Mouse (Mus musculus): ENCODE data around the gene Mfsd4b1.
"Not testable (repeated sequence)": the region's sequence is repeated elsewhere in the genome, so short reads cannot be mapped to it uniquely, and the experiment has no call there.

Mfsd4b1 gene

GRCm38 (mm10) chr10:40032897-40033296 is 7.8 kb upstream of the Mfsd4b1 start:
- DNase-seq (ENCODE audit: low spot score), result no peak

DNA sequence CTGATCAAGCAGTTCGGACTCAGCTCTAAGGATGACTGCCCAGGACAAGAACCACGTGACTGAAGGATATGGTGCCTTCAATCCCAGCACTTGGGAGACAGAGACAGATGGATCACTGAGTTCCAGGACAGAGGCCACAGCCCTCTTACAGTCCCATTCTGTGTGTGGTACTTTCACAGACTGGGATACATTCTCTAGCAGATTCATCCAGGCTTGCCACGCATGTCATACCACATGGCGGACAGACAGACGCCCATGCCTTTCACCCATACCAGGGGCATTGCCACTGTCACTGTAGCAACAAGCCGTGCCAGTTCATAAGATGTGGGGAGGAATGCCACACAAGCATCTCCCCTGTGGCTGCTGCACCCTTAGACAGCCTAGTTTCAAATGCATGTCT is 5.6 kb upstream of the Mfsd4b1 start:
- DNase-seq (ENCODE audit: low spot score), result no peak

DNA sequence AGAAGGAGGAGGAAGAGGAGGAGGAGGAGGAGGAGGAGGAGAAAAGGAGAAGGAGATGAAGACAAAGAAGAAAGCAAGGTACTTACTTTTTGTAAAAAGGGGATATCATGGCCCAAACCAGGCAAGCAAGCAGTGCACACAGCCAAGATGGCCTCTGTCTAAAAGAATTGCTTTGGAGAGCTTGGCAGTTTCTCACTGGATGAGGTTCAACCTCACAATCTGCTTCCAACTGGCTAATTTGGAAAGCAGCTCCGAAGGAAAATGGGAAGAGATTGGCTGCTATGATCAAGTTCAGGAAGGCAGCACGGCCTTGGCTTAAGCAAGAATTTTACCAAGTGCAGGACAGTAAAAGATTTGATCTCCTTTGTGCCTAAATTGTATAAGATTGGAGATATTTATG is 4.5 kb upstream of the Mfsd4b1 start:
- no peak for DNase-seq (ENCODE audit: low spot score)

- DNase-seq (ENCODE audit: low spot score), result no peak
Measured at GRCm38 (mm10) chr10:40028091-40028490, 3.0 kb upstream of the Mfsd4b1 start.

DNA sequence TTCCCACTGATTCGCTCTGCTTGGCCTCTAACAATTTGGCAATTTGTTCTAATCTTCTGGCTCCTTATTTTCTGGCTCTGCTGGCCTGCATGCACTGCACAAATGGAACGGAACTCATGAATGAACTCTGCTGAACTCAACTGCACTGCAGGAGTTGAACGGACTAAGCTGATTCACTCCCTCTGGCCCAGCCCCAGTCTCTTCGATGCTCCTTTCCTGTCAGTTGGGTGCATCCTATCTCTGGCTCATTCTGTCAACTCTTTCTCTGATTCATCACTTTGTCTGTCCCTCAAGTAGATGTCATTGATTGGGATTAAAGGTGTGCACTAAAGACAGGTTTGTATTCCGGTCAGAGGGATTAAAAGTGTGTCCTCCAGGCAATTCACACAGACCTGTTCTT is 1.5 kb upstream of the Mfsd4b1 start:
- no peak for DNase-seq (ENCODE audit: low spot score)

GRCm38 (mm10) chr10:40025560-40025959 is 492 bp upstream of the Mfsd4b1 start:
- DNase-seq (ENCODE audit: low spot score), result no peak

GRCm38 (mm10) chr10:40020401-40020800 is 4.7 kb downstream of the Mfsd4b1 start:
- no peak for DNase-seq (ENCODE audit: low spot score)

DNA sequence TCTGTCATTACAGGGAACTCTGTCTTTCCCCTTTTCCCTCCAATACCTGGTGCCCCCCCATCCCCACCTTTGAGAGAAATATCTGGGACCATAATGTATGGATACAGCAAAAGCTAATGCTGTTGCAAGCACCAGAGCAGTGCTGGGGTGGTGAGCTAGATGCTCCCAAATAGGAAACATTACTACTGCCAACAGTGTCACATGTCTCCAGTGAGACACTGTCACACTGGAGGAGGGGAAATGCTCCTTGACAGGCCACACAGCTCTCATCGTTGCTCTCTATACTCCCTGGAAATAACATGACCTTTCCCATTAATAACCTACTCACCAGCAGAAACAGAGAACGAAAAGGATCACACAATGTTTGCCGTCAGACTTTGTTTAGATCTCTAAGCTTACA is 5.6 kb downstream of the Mfsd4b1 start:
- no peak for DNase-seq (ENCODE audit: low spot score)

GRCm38 (mm10) chr10:40018261-40018860 is 6.7 kb downstream of the Mfsd4b1 start:
- no peak for DNase-seq (ENCODE audit: low spot score)

- DNase-seq (ENCODE audit: low spot score), result no peak
Measured at GRCm38 (mm10) chr10:40009591-40009990, 15.5 kb downstream of the Mfsd4b1 start.

DNA sequence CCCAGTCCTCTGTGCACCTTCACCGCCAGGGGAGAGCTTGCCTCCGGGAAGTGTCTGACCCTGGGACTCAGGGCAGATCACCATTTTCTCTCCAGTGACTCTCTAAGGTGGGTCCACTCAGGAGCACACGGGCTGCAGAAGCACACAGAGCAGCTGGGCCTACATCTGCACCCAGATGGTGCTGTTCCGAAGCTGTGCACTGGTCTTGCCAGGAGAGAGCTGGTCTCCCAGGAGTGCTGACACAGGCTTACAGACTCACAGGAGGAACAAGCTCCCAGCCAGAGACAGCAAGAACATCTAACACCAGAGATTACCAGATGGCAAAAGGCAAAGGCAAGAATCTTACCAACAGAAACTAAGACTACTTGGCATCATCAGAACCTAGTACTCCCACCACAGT is 16.2 kb downstream of the Mfsd4b1 start:
- not testable (repeated sequence) for DNase-seq (ENCODE audit: low spot score)

GRCm38 (mm10) chr10:40007953-40008352 is 17.1 kb downstream of the Mfsd4b1 start:
- no peak for DNase-seq (ENCODE audit: low spot score)

- no peak for DNase-seq (ENCODE audit: low spot score)
Measured at GRCm38 (mm10) chr10:40006963-40007362, 18.1 kb downstream of the Mfsd4b1 start.

DNA sequence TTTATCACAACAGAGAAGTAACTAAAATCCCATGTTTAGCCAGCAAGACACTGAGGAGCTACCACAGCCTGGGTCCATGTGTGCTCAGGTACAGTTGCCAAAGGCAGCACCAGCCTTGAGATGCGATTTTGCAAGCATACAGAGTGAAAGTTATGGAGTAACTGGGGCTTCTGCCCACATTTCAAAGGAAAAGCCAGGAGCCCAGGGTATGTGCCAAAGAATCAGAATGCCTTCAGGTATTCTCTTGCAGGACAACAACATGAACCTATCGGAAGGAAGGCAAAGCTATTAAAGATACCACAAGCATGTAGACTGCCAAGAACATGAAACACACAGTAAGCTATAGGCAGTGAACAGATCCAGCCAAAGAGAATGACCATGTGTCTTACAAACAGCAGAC is 24.3 kb downstream of the Mfsd4b1 start:
- DNase-seq (ENCODE audit: low spot score), result no peak

DNA sequence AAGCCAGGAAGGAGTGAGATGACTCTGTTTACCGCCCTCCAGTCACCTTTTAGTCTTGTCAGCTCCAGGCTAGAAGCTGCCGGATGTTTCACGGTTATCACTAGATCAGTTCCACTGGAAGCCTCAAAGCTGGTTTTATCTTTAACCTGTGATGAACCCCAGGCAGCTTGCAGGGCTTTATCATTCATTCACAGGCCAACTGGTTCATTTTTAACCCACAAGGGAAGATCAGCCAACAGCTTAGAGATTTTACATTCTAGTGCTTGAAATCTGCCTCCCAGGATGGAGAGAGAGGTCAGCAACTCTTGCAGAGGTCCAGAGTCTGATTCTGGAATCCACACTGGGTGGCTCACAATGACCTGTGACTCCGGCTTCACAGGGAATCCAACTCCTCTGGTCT is 33.9 kb downstream of the Mfsd4b1 start:
- DNase-seq (ENCODE audit: low spot score), result no peak

DNA sequence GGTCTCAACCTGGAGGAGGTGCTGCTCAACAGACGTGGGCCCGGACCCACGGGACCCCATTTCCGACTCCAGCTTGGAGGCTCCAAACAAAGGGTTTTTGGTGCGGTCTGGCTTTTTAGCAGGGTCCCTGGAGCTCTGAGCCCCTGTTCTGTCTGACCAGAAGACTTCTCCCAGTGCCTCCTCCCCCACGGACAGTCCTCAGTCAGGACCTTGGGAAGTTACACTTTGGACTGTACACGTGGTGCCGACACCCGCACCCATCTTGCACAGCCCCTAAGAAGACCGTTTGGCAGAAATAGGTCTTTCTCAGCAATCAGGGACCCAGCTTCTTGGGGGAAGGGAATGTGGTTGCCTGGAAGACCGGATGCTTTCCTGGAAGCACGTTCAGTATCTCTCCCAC is 38.6 kb downstream of the Mfsd4b1 start, which contains the start of gene Mfsd4b5:
TSS of gene Mfsd4b5 (minus strand) at position 181 of the 400 bp plus-strand sequence.
- DNase-seq (ENCODE audit: low spot score), result no peak

GRCm38 (mm10) chr10:39982604-39983003 is 42.5 kb downstream of the Mfsd4b1 start:
- no peak for DNase-seq (ENCODE audit: low spot score)

DNA sequence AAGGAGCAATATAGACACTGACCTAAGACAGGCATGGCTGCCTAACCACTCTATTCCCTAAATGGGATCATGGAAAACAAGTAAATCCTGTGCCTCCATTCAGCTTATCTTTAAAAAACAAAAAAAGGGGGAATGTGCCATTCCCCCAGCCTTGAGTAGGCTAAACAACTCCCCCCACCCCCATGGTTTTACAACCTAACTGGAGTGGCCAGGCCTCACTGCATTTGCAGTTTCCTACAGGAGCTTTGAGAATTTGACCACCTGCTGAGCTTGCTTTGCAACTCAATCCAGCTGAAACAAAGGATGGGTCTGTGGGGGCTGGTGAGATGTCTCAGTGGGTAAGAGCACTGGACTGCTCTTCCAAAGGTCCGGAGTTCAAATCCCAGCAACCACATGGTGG is 46.8 kb downstream of the Mfsd4b1 start:
- DNase-seq (ENCODE audit: low spot score), result no peak

GRCm38 (mm10) chr10:39977346-39977745 is 47.7 kb downstream of the Mfsd4b1 start:
- DNase-seq (ENCODE audit: low spot score), result no peak

DNA sequence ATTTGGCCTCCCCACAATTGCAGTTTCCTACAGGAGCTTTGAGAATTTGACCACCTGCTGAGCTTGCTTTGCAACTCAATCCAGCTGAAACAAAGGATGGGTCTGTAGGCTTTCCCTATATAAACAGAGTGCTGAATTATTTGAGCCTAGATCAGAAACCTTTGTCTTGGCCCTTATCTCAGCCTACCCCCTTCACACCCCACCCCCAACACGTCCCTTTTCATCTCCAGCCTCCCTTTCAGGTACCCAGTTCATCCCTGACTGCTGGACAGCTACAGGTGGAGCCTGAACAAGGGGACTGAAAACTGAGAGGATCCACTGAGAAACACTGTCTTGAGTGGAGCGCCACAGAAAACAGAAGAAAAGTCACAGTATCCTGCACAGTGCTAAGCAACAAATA is 49.3 kb downstream of the Mfsd4b1 start:
- DNase-seq (ENCODE audit: low spot score), result no peak

DNA sequence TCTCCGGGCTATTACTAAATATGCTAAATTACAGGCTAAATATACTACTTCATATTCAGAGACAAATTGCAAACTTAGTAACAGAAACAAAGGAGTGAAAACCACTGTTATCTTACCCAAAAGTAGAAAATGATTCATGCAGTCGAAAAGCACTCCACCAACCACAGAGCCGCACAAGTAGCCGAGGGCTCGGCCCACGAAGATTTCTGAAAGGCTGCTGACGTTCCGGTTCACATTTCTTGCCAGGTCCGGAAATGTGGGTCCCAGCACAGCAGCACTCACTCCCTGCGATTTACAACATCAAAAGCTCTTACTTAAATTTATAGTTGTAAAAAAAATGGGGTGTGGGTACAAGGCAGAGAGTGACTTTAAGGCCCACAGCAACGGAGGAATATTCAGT is 50.1 kb downstream of the Mfsd4b1 start:
- no peak for DNase-seq (ENCODE audit: low spot score)

- DNase-seq (ENCODE audit: low spot score), result no peak
Measured at GRCm38 (mm10) chr10:39967512-39967911, 57.6 kb downstream of the Mfsd4b1 start.

DNA sequence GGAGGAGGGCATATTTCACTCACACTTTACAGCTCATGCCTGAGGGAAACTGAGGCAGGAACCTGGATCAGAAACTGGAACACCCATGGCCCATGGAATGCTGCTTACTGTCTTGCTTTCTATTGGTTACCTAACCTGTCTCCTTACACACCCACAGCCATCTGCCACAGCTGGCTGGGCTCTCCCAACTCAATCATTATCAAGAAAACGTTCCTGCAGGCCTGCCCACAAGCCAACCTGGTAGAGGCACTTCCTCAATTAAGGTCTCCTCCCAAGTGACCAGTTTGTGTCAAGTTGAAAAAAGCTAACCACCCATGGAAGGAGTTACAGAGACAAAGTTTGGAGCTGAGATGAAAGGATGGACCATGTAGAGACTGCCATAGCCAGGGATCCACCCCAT is 63.2 kb downstream of the Mfsd4b1 start:
- DNase-seq (ENCODE audit: low spot score), result no peak

DNA sequence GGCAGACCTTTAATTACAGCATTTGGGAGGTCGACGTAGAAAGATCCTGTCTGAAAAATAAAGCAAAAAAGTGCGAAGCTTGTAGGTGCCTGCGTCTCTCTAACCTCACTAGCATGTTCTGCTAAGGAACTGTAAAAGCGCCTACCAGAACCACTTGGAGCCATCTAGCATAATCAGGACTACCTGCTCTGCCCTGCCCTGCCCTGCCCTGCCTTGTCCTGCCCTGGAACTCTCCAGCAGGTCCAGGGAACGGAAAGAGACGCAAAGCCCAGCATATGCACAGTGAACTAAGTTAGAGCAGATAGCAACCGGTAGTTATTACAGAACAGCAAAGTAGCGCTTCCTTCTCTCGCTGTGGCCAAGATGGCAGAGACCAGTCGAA is 64.6 kb downstream of the Mfsd4b1 start:
- no peak for DNase-seq (ENCODE audit: low spot score)
